Mouse (Mus musculus) MEL (cell line): ENCODE measurements around the gene Nr6a1. TPM values are rescaled to one million over a fixed set of nuclear protein-coding genes. Genes with fewer than 3 reads are reported as not detected.
A peak's percentile ranks its signal among the peaks of the same experiment; 100 is the strongest.

ENCODE experiments used
- DNase-seq: peaks from one replicate; pipeline ENCODE4 v3.0.0; 2011; ENCODE audit warnings: low read depth, low spot score
- H3K27ac ChIP-seq: 2 replicates; pipeline ENCODE4 v1.5.1; 2012; ENCODE audit warnings: low read depth, mild to moderate bottlenecking, control low read depth, low read length, moderate library complexity; ENCODE audit not compliant: control insufficient read depth
- H3K27me3 ChIP-seq, 2 experiments: fragments of 150-350 bp in 1 of 2; sonication (generic) in 1 of 2; 2 replicates each; pipeline ENCODE4 v1.6.1; 2012; ENCODE audit warnings: low read length in 2 of 2, mild to moderate bottlenecking in 2 of 2, improper control_type of control experiment in 1 of 2, moderate library complexity in 1 of 2; ENCODE audit not compliant: insufficient read depth in 2 of 2, control insufficient read depth in 1 of 2
- H3K36me3 ChIP-seq, 2 experiments: 2 replicates each; pipeline ENCODE4 v1.6.1; 2012 to 2014; ENCODE audit warnings: low read length in 2 of 2, improper control_type of control experiment in 1 of 2, inconsistent platforms in 1 of 2, mild to moderate bottlenecking in 1 of 2; ENCODE audit not compliant: insufficient read depth in 2 of 2, control insufficient read depth in 1 of 2
- H3K4me1 ChIP-seq, 2 experiments: fragments of 150-350 bp in 1 of 2; sonication (generic) in 1 of 2; 2 replicates each; pipeline ENCODE4 v1.6.1; 2012; ENCODE audit warnings: low read length in 2 of 2, improper control_type of control experiment in 1 of 2, mild to moderate bottlenecking in 1 of 2; ENCODE audit not compliant: insufficient read depth in 2 of 2, control insufficient read depth in 1 of 2
- H3K4me3 ChIP-seq, 2 experiments: fragments of 150-350 bp in 1 of 2; sonication (generic) in 1 of 2; 2 replicates each; pipeline ENCODE4 v1.5.1; 2012; ENCODE audit warnings: low read depth in 2 of 2, low read length in 2 of 2, mild to moderate bottlenecking in 2 of 2, moderate library complexity in 2 of 2, control low read depth in 1 of 2, improper control_type of control experiment in 1 of 2; ENCODE audit not compliant: control insufficient read depth in 1 of 2, insufficient read depth in 1 of 2
- H3K79me2 ChIP-seq: 2 replicates; pipeline ENCODE4 v1.6.1; 2012; ENCODE audit warnings: mild to moderate bottlenecking, low read length, moderate library complexity; ENCODE audit not compliant: control insufficient read depth, poor library complexity, insufficient read depth
- H3K9ac ChIP-seq: 2 replicates; pipeline ENCODE4 v1.6.1; 2012; ENCODE audit warnings: low read depth, mild to moderate bottlenecking, control low read depth, low read length, moderate library complexity; ENCODE audit not compliant: control insufficient read depth, poor library complexity, severe bottlenecking
- H3K9me3 ChIP-seq: fragments of 150-350 bp; sonication (generic); replicated peaks from 2 replicates; pipeline ENCODE4 v1.6.1; 2012; ENCODE audit warnings: mild to moderate bottlenecking, low read length, improper control_type of control experiment, moderate library complexity; ENCODE audit not compliant: insufficient read depth
- BHLHE40 ChIP-seq: IDR thresholded peaks from 2 replicates; pipeline ENCODE4 v1.6.1; 2012; ENCODE audit warnings: low read depth, mild to moderate bottlenecking, inconsistent platforms, low read length, improper control_type of control experiment, borderline replicate concordance
- CHD1 ChIP-seq: IDR thresholded peaks from 2 replicates; pipeline ENCODE4 v1.6.1; 2012; ENCODE audit warnings: low read depth, mild to moderate bottlenecking, inconsistent platforms, low read length, improper control_type of control experiment
- CHD2 ChIP-seq: IDR thresholded peaks from 2 replicates; pipeline ENCODE4 v1.6.1; 2011; ENCODE audit warnings: low read length, improper control_type of control experiment
- E2F4 ChIP-seq: IDR thresholded peaks from 2 replicates; pipeline ENCODE4 v1.6.1; 2011; ENCODE audit warnings: low read depth, low read length, improper control_type of control experiment, borderline replicate concordance
- ELF1 ChIP-seq: IDR thresholded peaks from 2 replicates; pipeline ENCODE4 v1.6.1; 2014; ENCODE audit warnings: low read depth, mild to moderate bottlenecking, inconsistent platforms, low read length, improper control_type of control experiment, moderate library complexity
- EP300 ChIP-seq, 2 experiments: IDR thresholded peaks; 2 replicates each; pipeline ENCODE4 v1.6.1; 2011; ENCODE audit warnings: improper control_type of control experiment in 2 of 2, low read length in 2 of 2, low read depth in 1 of 2, mild to moderate bottlenecking in 1 of 2
- ETS1 ChIP-seq: IDR thresholded peaks from 2 replicates; pipeline ENCODE4 v1.6.1; 2012; ENCODE audit warnings: low read depth, mild to moderate bottlenecking, inconsistent platforms, low read length, improper control_type of control experiment, moderate library complexity
- GATA1 ChIP-seq: IDR thresholded peaks from 2 replicates; pipeline ENCODE4 v1.6.1; 2011; ENCODE audit warnings: low read depth, low read length, improper control_type of control experiment
- JUND ChIP-seq: IDR thresholded peaks from 2 replicates; pipeline ENCODE4 v1.6.1; 2011; ENCODE audit warnings: low read depth, mild to moderate bottlenecking, improper control_type of control experiment, low read length
- KAT2A ChIP-seq: conservative IDR thresholded peaks from 2 replicates; pipeline ENCODE4 v1.6.1; 2012; ENCODE audit warnings: low read depth, low read length, improper control_type of control experiment, inconsistent platforms
- MAFK ChIP-seq: IDR thresholded peaks from 2 replicates; pipeline ENCODE4 v1.6.1; 2011; ENCODE audit warnings: low read depth, mild to moderate bottlenecking, low read length, improper control_type of control experiment, borderline replicate concordance
- MAX ChIP-seq: IDR thresholded peaks from 2 replicates; pipeline ENCODE4 v1.6.1; 2011; ENCODE audit warnings: low read length, improper control_type of control experiment
- MAZ ChIP-seq: IDR thresholded peaks from 2 replicates; pipeline ENCODE4 v1.6.1; 2012; ENCODE audit warnings: low read depth, mild to moderate bottlenecking, inconsistent platforms, low read length, improper control_type of control experiment
- MEF2A ChIP-seq: IDR thresholded peaks from 2 replicates; pipeline ENCODE4 v1.6.1; 2014; ENCODE audit warnings: low read depth, mild to moderate bottlenecking, inconsistent platforms, low read length, improper control_type of control experiment; ENCODE audit not compliant: poor library complexity, insufficient replicate concordance, severe bottlenecking; ENCODE audit errors: extremely low read depth
- MXI1 ChIP-seq: IDR thresholded peaks from 2 replicates; pipeline ENCODE4 v1.6.1; 2011; ENCODE audit warnings: mild to moderate bottlenecking, low read depth, low read length, improper control_type of control experiment
- MYB ChIP-seq: IDR thresholded peaks from 2 replicates; pipeline ENCODE4 v1.6.1; 2011; ENCODE audit warnings: mild to moderate bottlenecking, low read depth, low read length, improper control_type of control experiment
- NELFE ChIP-seq: IDR thresholded peaks from 2 replicates; pipeline ENCODE4 v1.6.1; 2011; ENCODE audit warnings: low read depth, low read length, improper control_type of control experiment
- NRF1 ChIP-seq: IDR thresholded peaks from 2 replicates; pipeline ENCODE4 v1.6.1; 2014; ENCODE audit warnings: low read depth, mild to moderate bottlenecking, inconsistent platforms, low read length, improper control_type of control experiment, moderate library complexity; ENCODE audit not compliant: poor library complexity, insufficient read depth, severe bottlenecking
- POLR2A ChIP-seq, 2 experiments: IDR thresholded peaks; 2 replicates each; pipeline ENCODE4 v1.6.1; 2011 to 2012; ENCODE audit warnings: low read length in 2 of 2, mild to moderate bottlenecking in 2 of 2, control low read depth in 1 of 2, improper control_type of control experiment in 1 of 2, low read depth in 1 of 2, moderate library complexity in 1 of 2; ENCODE audit not compliant: control insufficient read depth in 1 of 2, insufficient read depth in 1 of 2, poor library complexity in 1 of 2
- POLR2AphosphoS2 ChIP-seq: IDR thresholded peaks from 2 replicates; pipeline ENCODE4 v1.6.1; 2011; ENCODE audit warnings: low read length, improper control_type of control experiment
- RAD21 ChIP-seq: IDR thresholded peaks from 2 replicates; pipeline ENCODE4 v1.6.1; 2011; ENCODE audit warnings: mild to moderate bottlenecking, low read depth, low read length, improper control_type of control experiment
- SIN3A ChIP-seq: IDR thresholded peaks from 2 replicates; pipeline ENCODE4 v1.6.1; 2012; ENCODE audit warnings: low read length, improper control_type of control experiment, inconsistent platforms
- SMC3 ChIP-seq: IDR thresholded peaks from 2 replicates; pipeline ENCODE4 v1.6.1; 2011; ENCODE audit warnings: low read depth, low read length, improper control_type of control experiment
- TBP ChIP-seq: IDR thresholded peaks from 2 replicates; pipeline ENCODE4 v1.8.0; 2011; ENCODE audit warnings: low read depth, low read length, improper control_type of control experiment
- TCF12 ChIP-seq: IDR thresholded peaks from 2 replicates; pipeline ENCODE4 v1.6.1; 2014; ENCODE audit warnings: low read depth, mild to moderate bottlenecking, inconsistent platforms, low read length, improper control_type of control experiment, moderate library complexity
- UBTF ChIP-seq: IDR thresholded peaks from 2 replicates; pipeline ENCODE4 v1.6.1; 2012; ENCODE audit warnings: low read depth, mild to moderate bottlenecking, inconsistent platforms, low read length, improper control_type of control experiment, moderate library complexity, borderline replicate concordance; ENCODE audit not compliant: insufficient read depth
- USF2 ChIP-seq, 2 experiments: IDR thresholded peaks; 2 replicates each; pipeline ENCODE4 v1.6.1; 2011 to 2012; ENCODE audit warnings: improper control_type of control experiment in 2 of 2, low read length in 2 of 2, borderline replicate concordance in 1 of 2, inconsistent platforms in 1 of 2, low read depth in 1 of 2, mild to moderate bottlenecking in 1 of 2; ENCODE audit not compliant: insufficient read depth in 1 of 2
- ZC3H11A ChIP-seq: IDR thresholded peaks from 2 replicates; pipeline ENCODE4 v1.6.1; 2012; ENCODE audit warnings: low read depth, mild to moderate bottlenecking, inconsistent platforms, low read length, improper control_type of control experiment
- ZKSCAN1 ChIP-seq: IDR thresholded peaks from 2 replicates; pipeline ENCODE4 v1.6.1; 2012; ENCODE audit warnings: low read depth, mild to moderate bottlenecking, inconsistent platforms, low read length, improper control_type of control experiment, moderate library complexity
- ZMIZ1 ChIP-seq: IDR thresholded peaks from 2 replicates; pipeline ENCODE4 v1.6.1; 2012; ENCODE audit warnings: low read depth, mild to moderate bottlenecking, inconsistent platforms, low read length, improper control_type of control experiment, moderate library complexity
- polyA plus RNA-seq, 2 experiments: library from polyadenylated mRNA; stranded (reverse) in 1 of 2; unstranded in 1 of 2; fragments of >175 nt in 1 of 2; fragments of >200 nt in 1 of 2; gene quantifications; 2 replicates each; pipeline versions ENCODE4 v1.2.1 to v1.2.4; 2012; ENCODE audit warnings: low replicate concordance in 2 of 2, low read depth in 1 of 2; ENCODE audit not compliant: insufficient read length in 2 of 2, insufficient read depth in 1 of 2, missing spikeins in 1 of 2
- total RNA-seq: library from RNA; depleted of rRNA; stranded (reverse); fragments of 300-350 nt; gene quantifications from 2 replicates; pipeline ENCODE4 v1.2.3, GENCODE M21; 2012

The Nr6a1 gene
- total and polyA plus RNA-seq, 3 experiments: 5.0 to 22.8 (median 10.2) TPM

- no peak for DNase-seq
- Histone ChIP-seq H3K9me3 (no peaks in the 10 kb centered on the region), H3K79me2 (no peaks in the 10 kb centered on the region), H3K4me3 (no peak overlapping the region), H3K36me3 (no peaks in the 10 kb centered on the region), H3K27ac (no peak overlapping the region), H3K4me1 (no peaks in the 10 kb centered on the region; a peak in 1 of 4 replicates), H3K27me3 (no peaks in the 10 kb centered on the region), H3K9ac (no peak overlapping the region)
- TF ChIP-seq BHLHE40 (no peak), ELF1 (no peak), ETS1 (no peak), CHD2 (no peak), POLR2A (IDR thresholded peaks at IDR 0.05; ENCODE audit: control insufficient read depth in 1 of 2, insufficient read depth in 1 of 2, low read depth in 1 of 2, low read length in 2 of 2, poor library complexity in 1 of 2) (no peak), GATA1 (no peak), CHD1 (no peak), E2F4 (no peak), ZKSCAN1 (no peak), MAFK (no peak), JUND (no peak), MAZ (no peak), KAT2A (no peak), MXI1 (no peak), NRF1 (no peak), RAD21 (no peak)
Measured at GRCm38 (mm10) chr2:38872730-38873129, 54.8 kb downstream of the Nr6a1 start.

- no peaks in the 10 kb centered on the region for H3K27me3 ChIP-seq
- no peaks in the 10 kb centered on the region for H3K79me2 ChIP-seq
- H3K27ac ChIP-seq: peak overlapping the region; percentile 46; the same call in 1 of the 2 replicates
- peaks cover 0 to 19% of the 10 kb centered on the region in 2 experiments; a peak in 2 of 4 replicates for H3K36me3 ChIP-seq
- H3K4me1 ChIP-seq: peaks cover 10 to 11% of the 10 kb centered on the region in 2 experiments; a peak in 2 of 4 replicates
- no peaks in the 10 kb centered on the region for H3K9me3 ChIP-seq
- DNase-seq: peak; percentile 76
- H3K4me3 ChIP-seq: no peak overlapping the region
- peak overlapping the region; percentile 9; the same call in 1 of the 2 replicates for H3K9ac ChIP-seq
- TF ChIP-seq ZKSCAN1 (no peak), RAD21 (no peak), MAFK (no peak), SMC3 (0 out of 2 replicates have a peak, but pooled peaks have one; percentile 6), TCF12 (peak; percentile 11; the same call in 1 of the 2 replicates), EP300 (IDR thresholded peaks at IDR 0.05; ENCODE audit: low read depth in 1 of 2, low read length in 2 of 2) (peak in 1 of 2 experiments; percentile 45; a peak in 1 of 4 replicates), MEF2A (no peak), POLR2A (IDR thresholded peaks at IDR 0.05; ENCODE audit: control insufficient read depth in 1 of 2, insufficient read depth in 1 of 2, low read depth in 1 of 2, low read length in 2 of 2, poor library complexity in 1 of 2) (no peak), KAT2A (no peak; the same call in 1 of the 2 replicates), TBP (no peak), MYB (no peak), POLR2AphosphoS2 (no peak), MAX (no peak), JUND (no peak), ZMIZ1 (no peak), E2F4 (no peak), ELF1 (no peak), UBTF (no peak), CHD1 (no peak), GATA1 (0 out of 2 replicates have a peak, but pooled peaks have one; percentile 19), SIN3A (no peak; the same call in 1 of the 2 replicates), CHD2 (no peak), ZC3H11A (no peak), USF2 (IDR thresholded peaks at IDR 0.05; ENCODE audit: borderline replicate concordance in 1 of 2, insufficient read depth in 1 of 2, low read depth in 1 of 2, low read length in 2 of 2) (no peak), NELFE (no peak)
Measured at GRCm38 (mm10) chr2:38866711-38867110, 60.8 kb downstream of the Nr6a1 start.
